Mouse (Mus musculus) E14TG2a.4 (cell line): ENCODE data around the gene Ttn.

Source experiments
- CTCF ChIP-seq: conservative IDR thresholded peaks from 2 replicates; pipeline ENCODE4 v1.5.1; 2014; ENCODE audit warnings: low read length
- NANOG ChIP-seq: IDR thresholded peaks from 2 replicates; pipeline ENCODE4 v1.6.1; 2014; ENCODE audit warnings: borderline replicate concordance, low read length, mixed read lengths
- POU5F1 ChIP-seq: IDR thresholded peaks from 2 replicates; pipeline ENCODE4 v1.6.1; 2014; ENCODE audit warnings: low read length, borderline replicate concordance

DNA sequence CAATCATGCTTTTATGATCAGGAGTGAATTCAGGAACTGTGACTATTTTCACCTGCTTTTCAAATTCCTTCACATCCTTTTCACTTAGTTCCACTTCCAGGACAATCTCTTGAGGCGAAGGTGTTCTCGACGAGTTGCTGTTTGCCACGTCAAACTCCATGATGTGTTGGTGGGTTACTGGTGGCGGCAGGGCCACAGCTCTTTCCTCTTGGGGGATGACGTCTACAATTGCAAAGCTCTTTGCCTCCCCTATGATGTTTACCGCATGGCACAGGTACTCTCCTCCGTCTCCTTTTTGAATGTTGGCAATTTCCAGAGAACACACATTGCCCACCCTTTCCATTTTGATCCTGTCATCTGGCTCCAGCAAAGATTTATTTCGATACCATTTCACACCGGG lies 67.4 kb downstream of the Ttn start:
- TF ChIP-seq CTCF (no peak), POU5F1 (no peak), NANOG (no peak)
